Mouse (Mus musculus) E14TG2a.4 (cell line): ENCODE data around the gene Cox20.

Source experiments
- CTCF ChIP-seq: conservative IDR thresholded peaks from 2 replicates; pipeline ENCODE4 v1.5.1; 2014; ENCODE audit warnings: low read length
- POU5F1 ChIP-seq: IDR thresholded peaks from 2 replicates; pipeline ENCODE4 v1.6.1; 2014; ENCODE audit warnings: low read length, borderline replicate concordance

DNA sequence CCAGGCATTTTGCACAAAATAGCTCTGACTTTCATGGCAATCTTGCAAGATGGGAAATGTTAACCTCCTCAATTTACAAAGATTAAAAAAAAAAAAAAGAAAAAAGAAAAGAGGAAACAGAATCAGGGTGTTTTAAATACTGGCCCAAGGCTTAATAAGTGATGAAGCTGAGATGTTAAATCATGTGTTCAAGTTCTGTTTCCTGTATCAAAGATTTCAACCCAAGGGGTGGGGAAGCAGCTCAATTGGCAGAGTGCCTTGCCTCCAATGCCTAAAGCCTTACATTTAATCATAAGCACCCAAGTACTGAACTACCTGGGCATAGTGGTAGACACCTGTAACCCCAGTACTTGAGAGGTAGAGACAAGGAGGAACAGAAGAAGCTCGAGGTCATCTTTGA is 23.1 kb downstream of the Cox20 start:
- TF ChIP-seq CTCF = no peak
- no peak for TF ChIP-seq POU5F1
